Mouse (Mus musculus): ENCODE results near the gene Aifm3.

Aifm3 gene

DNA sequence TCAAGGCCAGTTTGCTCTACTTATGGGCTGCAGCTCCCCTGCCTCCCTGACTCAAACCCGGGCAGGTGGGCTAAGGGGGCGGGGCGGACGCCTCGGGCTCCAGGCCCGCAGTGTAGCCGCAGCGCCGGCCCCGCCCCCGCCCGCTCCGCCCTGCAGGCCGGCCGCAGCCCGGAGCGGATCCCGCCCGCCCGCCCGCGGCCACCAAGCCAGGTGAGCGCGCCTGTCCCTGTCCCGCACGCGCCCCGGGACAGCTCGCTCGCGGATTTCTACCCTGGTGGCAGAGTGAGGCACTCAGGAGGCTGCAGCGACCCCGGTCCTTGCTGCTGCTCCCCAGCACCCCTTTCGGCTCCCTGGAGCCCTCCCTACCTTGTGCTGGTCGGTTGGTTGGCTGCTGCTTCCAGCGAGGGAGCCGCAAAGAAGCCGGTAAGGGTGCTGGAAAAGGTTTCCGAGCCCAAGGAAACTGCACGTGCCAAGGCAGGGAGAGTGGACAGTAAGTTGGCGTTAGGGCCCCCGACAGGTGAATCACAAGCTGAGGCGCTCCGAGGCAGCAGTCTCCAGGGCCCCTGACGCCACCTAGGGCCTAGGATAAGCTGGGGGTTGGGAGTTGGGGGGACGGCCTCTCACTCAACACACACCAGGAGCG, at the start of gene Aifm3:
TSS of gene Aifm3 (plus strand) at position 143 of the 643 bp plus-strand sequence.
- no peak for DNase-seq (ENCODE audit: low spot score)

DNA sequence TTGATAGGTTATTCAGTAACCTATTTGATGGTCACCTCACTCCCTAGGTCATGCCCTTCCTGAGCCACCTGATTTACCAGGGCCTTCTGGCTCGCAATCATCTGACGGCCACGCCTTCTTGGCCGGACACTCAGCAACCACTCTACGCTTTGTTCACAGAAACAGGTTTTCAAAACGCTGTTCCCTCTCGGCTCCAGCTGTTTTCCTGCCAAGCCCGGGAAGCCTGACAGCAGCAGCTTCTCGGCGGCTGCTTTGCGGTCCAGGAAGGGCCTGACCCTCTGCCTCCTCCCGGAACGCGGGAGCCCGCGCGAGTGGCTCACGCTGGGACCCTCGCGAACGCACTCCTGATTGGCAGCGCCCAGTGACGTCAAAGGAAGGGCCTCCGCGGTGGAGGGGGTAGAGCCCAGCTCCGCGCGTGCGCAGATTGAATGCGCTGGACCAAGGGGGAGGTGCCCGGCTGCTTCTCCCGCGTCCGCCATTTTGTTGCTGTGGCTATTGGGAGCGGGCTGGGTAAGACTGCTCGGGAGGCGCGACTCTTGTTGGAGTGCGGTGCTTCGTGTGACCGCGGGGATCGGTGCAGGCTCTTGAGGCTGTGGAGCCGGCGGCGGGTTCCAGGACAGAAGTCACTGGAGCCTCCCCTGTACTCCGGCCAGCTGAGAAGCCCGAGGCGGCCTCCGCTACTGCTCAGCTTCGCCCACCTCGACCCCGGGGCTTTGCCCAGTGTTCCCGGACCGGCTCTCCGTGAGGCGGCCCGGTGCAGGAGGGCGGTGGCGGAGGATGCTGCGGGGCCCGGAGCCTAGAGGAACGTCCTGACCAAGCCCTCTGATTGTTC, 37.7 kb upstream of the Aifm3 start, which contains the start of gene Crkl:
TSS of gene Crkl (plus strand) at position 447 of the 832 bp plus-strand sequence.
- DNase-seq (ENCODE audit: low spot score), result peak; percentile 95

DNA sequence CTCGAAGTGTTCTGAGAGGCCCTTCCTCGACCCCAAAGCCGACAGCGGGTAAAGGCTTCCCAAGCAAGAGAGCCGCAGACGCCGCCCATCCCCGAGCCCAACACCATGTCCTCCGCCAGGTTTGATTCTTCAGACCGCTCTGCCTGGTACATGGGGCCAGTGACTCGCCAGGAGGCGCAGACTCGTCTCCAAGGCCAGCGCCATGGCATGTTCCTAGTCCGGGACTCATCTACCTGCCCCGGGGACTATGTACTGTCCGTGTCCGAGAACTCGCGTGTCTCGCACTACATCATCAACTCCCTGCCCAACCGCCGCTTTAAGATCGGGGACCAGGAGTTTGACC, 37.1 kb upstream of the Aifm3 start:
- no peak for DNase-seq (ENCODE audit: low spot score)

DNA sequence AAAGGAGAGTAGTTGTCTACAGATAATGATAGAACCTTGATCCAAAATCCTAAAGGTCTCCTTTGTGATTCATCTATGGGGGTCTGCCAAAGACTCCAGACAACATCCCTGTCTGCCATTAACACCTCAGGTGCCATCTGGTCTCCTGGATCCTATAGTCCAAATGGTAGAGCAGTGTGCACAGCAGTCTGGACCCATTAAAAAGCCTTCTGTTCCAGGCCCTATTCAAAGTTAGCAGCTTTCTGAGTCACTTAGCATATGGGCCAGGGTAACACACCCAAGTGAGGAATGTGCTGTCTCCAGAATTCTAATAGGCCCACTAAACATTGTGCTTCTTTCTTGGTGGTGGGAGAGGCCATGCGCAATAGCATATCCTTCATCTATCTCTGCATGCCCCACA, 32.5 kb upstream of the Aifm3 start:
- no peak for DNase-seq (ENCODE audit: low spot score)

DNA sequence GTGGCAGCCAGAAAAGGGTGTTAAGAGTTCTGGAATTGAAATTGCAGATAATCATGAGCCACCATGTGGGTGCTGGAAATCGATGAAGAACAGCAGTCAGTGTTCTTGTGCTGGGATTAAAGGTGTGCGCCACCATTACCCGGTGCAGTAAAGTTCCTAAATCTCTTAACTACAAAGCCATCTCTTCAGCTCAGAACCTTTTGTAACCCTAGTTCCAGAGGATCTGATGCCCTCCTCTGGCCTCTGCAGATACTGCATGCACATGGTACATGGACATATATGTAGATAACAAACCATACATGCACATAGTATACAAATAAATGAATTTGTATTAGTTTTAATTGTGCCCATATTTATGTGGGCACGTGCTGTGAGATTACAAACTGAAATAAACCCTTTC, 29.2 kb upstream of the Aifm3 start:
- DNase-seq (ENCODE audit: low spot score), result no peak

DNA sequence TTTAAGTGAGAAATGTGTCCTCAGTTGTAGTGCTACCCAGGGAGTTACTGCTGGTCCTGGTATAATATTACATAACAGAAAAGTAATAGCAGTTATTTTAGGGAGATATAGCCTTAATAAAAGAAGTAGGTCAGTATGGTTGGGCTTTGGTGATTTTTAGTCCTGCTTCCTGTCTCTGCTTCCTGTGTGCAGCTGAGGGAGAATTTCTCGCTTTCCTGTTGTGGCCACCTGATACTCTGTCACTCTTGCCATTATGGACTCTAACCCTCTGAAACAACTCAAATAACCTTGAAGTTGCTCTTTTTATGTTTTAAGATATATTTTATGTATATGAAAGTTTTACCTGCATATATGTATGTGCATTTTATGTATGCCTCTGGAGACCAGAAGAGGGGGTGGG, 27.8 kb upstream of the Aifm3 start:
- no peak for DNase-seq (ENCODE audit: low spot score)

- DNase-seq (ENCODE audit: low spot score), result no peak
Measured at GRCm38 (mm10) chr16:17463184-17463583, 26.2 kb upstream of the Aifm3 start.

- no peak for DNase-seq (ENCODE audit: low spot score)
Measured at GRCm38 (mm10) chr16:17466875-17467663, 22.3 kb upstream of the Aifm3 start.

- DNase-seq (ENCODE audit: low spot score), result no peak
Measured at GRCm38 (mm10) chr16:17472498-17472897, 16.9 kb upstream of the Aifm3 start.

GRCm38 (mm10) chr16:17474091-17474490, 15.3 kb upstream of the Aifm3 start:
- DNase-seq (ENCODE audit: low spot score), result no peak

DNA sequence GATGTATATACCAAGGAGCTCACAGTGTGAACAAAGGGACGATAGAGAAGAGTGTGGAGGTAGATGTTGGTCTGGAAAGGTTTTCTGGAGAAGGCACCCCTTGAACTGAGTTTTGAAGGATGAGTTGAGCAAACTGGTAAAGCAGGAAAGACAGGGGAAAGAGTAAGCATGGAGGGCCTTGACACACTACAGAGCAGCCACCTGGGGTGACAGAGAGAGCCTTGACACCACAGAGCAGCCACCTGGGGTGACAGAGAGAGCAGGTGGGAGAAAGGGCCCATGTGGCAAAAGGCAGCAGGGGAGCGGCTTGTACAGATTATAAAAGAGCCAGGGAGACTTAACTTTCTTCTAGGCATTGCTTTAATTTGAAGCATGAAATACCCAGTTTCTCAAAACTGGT, 14.7 kb upstream of the Aifm3 start:
- DNase-seq (ENCODE audit: low spot score), result no peak

DNA sequence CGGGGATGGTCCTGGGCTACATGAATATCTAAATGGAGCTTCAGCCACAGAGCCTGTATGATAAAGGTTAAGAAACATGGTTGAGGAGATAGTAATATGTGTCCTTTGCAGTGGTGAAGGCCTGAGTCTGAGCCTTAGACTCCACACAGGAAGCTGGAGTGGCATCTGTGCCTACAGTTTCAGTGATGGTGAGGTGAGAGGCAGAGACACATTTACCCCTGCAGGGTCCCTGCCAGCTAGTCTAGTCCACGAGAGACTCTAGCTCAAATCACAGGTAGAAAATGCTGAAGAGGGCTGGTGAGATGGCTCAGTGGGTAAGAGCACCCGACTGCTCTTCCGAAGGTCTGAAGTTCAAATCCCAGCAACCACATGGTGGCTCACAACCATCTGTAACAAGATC, 14.1 kb upstream of the Aifm3 start:
- DNase-seq (ENCODE audit: low spot score), result no peak

- DNase-seq (ENCODE audit: low spot score), result no peak
Measured at GRCm38 (mm10) chr16:17478331-17478943, 11.0 kb upstream of the Aifm3 start.

- no peak for DNase-seq (ENCODE audit: low spot score)
Measured at GRCm38 (mm10) chr16:17481465-17481864, 7.9 kb upstream of the Aifm3 start.

DNA sequence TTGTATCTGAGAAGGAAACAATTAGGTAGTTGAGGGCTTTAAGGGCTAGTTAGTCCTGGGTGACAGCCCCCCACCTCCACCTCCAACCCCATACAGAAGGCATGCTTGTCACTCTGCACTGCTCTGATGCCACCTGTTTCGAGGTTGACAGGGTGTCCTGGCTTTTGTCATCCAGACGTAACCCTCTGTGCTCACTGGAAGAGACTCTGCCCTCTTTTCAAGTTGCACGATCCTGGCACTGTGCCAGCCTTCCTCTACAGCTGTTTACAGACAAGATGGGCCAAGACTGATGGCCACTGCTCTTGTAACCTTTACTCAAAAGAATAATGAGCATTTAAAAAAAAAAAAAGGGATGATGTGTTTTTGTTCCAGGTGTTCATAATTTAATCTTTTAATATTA, 2.9 kb upstream of the Aifm3 start:
- DNase-seq (ENCODE audit: low spot score), result no peak

DNA sequence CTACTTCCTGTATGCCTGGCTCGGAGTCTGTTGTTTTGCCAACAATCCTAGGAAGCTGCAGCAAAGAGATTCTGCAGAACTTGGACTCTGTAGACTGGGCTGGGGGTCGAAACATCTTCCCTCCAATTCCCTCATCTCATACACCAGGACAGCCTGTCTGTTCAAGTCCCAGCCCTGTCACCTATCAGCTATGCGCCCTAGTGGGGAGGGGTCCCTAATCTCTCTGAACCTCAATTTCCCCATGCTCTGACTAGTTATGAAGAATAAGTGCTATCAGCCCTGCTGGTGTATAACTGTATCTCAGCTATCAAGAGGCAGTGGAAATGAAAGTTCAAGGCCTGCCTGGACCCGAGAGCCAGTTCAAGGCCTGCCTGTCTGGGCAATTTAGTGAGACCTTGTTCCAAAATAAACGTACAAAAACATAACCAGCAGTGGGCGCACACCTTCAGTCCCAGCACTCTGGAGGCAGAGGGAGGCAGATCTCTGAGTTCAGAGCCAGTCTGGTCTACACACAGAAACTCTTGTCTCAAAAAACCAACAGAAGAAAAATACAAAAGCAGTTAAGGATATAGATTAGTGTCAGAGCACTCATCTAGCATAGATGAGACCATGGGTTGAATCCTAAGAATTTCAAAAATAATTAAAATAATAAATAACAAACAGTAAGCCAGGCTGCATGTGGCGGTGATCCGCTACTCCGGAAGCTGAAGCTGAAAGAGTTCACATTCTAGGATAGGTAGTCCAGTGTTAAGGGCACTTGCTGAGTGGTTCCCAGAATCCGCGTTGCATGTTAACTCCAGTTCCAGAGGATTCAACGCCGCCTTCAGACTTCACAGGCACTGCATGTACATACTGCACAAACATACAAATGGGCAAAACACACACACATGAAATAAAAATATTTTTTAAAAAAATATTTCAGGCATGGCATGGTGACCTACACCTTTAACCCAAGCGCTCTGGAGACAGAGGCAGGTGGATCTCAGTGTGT, 638 bp upstream of the Aifm3 start:
- no peak for DNase-seq (ENCODE audit: low spot score)

- no peak for DNase-seq (ENCODE audit: low spot score)
Measured at GRCm38 (mm10) chr16:17491154-17491553, 1.7 kb downstream of the Aifm3 start.

DNA sequence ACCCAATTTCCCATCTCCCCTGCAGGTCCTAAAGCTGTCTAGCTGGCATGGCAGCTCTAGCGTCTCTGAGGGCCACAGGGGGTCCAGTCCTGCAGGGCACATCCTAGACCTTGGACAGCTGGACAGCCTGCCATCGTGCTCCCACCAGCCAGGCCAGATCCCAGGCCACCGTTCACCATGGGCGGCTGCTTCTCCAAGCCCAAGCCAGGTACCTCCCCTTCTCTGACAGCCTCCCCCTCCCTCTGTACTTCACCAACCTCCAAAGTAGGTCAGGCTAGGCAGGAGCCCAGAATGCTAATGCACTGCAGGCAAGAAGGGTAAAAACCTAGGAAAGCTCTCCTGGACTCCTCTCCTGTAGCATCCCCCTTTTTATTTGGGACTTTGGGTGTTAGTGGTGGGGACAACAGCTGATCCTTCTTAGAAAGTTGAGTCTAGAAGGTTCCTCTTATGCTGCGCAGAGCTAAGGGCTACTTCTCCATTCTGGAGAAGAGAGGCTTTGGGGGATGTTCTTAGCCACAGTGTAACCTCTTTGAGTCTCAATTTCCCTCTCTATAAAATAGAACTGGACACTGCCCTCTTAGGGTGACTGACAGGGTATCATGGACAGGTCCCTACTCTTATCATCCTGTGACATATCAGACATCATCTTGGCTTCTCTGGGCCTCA, 2.6 kb downstream of the Aifm3 start:
- DNase-seq (ENCODE audit: low spot score), result no peak

DNA sequence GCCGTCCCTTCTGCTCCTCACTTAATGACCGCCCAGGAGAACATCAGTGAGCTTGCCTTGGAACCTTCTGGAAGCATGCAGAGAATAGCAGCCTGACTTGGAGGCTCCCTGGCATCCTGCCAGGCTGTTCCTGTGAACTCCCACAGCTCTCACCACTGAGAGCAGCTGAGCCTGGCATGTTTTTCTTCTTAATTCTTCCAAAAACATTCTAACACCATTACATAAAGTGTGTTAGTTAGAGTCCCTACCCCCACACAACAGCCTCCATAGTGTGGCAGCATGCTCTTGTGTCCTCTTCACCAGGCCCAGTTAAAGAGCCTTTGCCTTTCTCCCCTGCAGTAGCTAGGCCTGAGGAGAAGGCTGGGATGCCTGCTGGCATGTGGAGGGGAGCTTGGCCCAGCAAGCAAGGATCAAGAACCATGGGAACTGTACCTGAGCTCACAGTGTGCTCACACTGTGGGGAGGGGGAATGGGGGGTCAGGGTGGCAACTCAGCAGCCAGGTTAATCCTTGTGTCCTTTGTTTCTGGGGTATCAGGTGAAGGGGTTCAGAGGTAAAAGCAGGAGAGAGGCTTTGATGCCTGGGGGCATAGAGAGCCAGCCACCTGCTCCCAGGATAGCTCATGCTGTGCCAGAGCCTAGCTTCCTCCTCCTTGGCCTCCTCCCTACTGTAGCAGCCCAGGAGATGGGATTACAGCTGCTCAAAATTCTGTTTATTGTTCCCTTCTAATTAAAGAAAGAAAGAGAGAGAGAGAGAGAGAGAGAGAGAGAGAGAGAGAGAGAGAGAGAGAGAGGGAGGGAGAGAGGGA, 7.3 kb downstream of the Aifm3 start:
- peak; percentile 20 for DNase-seq (ENCODE audit: low spot score)
